Mouse (Mus musculus) stomach, embryonic 14.5 days (tissue): ENCODE measurements around the gene Adam22. TPM values are rescaled to one million over a fixed set of nuclear protein-coding genes. Genes with fewer than 3 reads are reported as not detected.

Experiments
- ATAC-seq: fragments of 200-750 bp; cut with Nextera tagmentation; 2 replicates; pipeline ENCODE4 v1.8.0; 2017; ENCODE audit warnings: low read depth, moderate TSS enrichment; ENCODE audit not compliant: insufficient number of reproducible peaks, insufficient read depth, low FRiP score
- H3K27ac ChIP-seq: fragments of 300-500 bp; sonication (generic); 2 replicates; pipeline ENCODE4 v1.5.1; 2014; ENCODE audit warnings: mild to moderate bottlenecking, low read length, moderate library complexity, mixed read lengths
- H3K27me3 ChIP-seq: fragments of 300-500 bp; sonication (generic); 2 replicates; pipeline ENCODE4 v1.6.1; 2014; ENCODE audit warnings: low read length, control low read depth, mixed read lengths; ENCODE audit not compliant: control insufficient read depth, insufficient read depth
- H3K36me3 ChIP-seq: fragments of 300-500 bp; sonication (generic); 2 replicates; pipeline ENCODE4 v1.6.1; 2014; ENCODE audit warnings: mild to moderate bottlenecking, control low read depth, low read length, moderate library complexity, mixed read lengths; ENCODE audit not compliant: control insufficient read depth, insufficient read depth
- H3K4me1 ChIP-seq: fragments of 300-500 bp; sonication (generic); 2 replicates; pipeline ENCODE4 v1.6.1; 2014; ENCODE audit warnings: low read length, control low read depth, mixed read lengths; ENCODE audit not compliant: control insufficient read depth, insufficient read depth
- H3K4me2 ChIP-seq: fragments of 300-500 bp; sonication (generic); replicated peaks from 2 replicates; pipeline ENCODE4 v1.6.1; 2014; ENCODE audit warnings: low read depth, low read length, control low read depth
- H3K4me3 ChIP-seq: fragments of 300-500 bp; sonication (generic); 2 replicates; pipeline ENCODE4 v1.5.1; 2014; ENCODE audit warnings: low read depth, low read length, control low read depth
- H3K9ac ChIP-seq: fragments of 300-500 bp; sonication (generic); replicated peaks from 2 replicates; pipeline ENCODE4 v1.6.1; 2014; ENCODE audit warnings: low read depth, mild to moderate bottlenecking, control low read depth, low read length, moderate library complexity, mixed read lengths
- H3K9me3 ChIP-seq: fragments of 300-500 bp; sonication (generic); 2 replicates; pipeline ENCODE4 v1.6.1; 2016; ENCODE audit warnings: low read depth, low read length, control low read depth; ENCODE audit not compliant: control insufficient read depth
- WGBS: fragments of 180-500 bp; shearing (Covaris S2); extraction: QIAGEN DNeasy Blood & Tissue Kit; methylation state at CpG from one replicate; pipeline ENCODE4 v1.1.7; 2014; 5-methylcytosine and 5-hydroxymethylcytosine counted together
- polyA plus RNA-seq: library from polyadenylated mRNA; unstranded; fragments of >200 nt; fragmentation: Nextera tagmentation; extraction: Ambion mirVana; gene quantifications from 2 replicates; pipeline ENCODE4 v1.2.1, GENCODE M21; 2014

Gene Adam22
- polyA plus RNA-seq, 1 experiment from 2014 or later = 13.4 TPM

GRCm38 (mm10) chr5:8116561-8117168 is 251.3 kb downstream of the Adam22 start:
- ATAC-seq = no peak
- H3K27ac ChIP-seq = no peak overlapping the region
- no peak overlapping the region for H3K9ac ChIP-seq
- H3K4me2 ChIP-seq = no peak overlapping the region
- no peaks in the 10 kb centered on the region for H3K27me3 ChIP-seq
- 83% methylated on average over 5 of the region's 5 CpGs for WGBS
- no peaks in the 10 kb centered on the region for H3K9me3 ChIP-seq
- no peaks in the 10 kb centered on the region for H3K4me1 ChIP-seq
- no peak overlapping the region for H3K4me3 ChIP-seq
- no peaks in the 10 kb centered on the region for H3K36me3 ChIP-seq

DNA sequence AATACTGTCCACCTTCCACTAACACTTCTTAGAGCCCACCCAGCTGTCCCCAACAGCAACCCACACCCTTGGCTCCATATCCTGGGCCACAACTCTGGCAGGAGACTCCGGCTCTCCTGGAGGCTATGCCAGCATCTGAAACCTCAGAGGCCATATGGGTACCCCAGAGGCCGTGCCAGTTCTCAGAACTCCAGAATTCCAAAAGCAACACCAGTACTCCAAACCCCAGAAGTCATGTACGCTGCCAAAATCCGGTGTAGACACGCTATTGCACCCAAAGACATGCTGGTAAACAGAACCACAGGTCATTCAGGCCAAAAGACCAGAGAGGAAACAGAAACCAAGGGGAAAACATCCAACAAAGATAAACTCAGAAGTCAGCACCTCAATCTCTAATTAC is 255.7 kb downstream of the Adam22 start:
- H3K27ac ChIP-seq = no peak overlapping the region
- H3K9ac ChIP-seq = no peak overlapping the region
- no peaks in the 10 kb centered on the region for H3K4me1 ChIP-seq
- no peak overlapping the region for H3K4me2 ChIP-seq
- ATAC-seq = no peak
- H3K4me3 ChIP-seq = no peak overlapping the region
- H3K9me3 ChIP-seq = no peaks in the 10 kb centered on the region
- 93% methylated on average over 5 of the region's 5 CpGs for WGBS
- H3K27me3 ChIP-seq = no peaks in the 10 kb centered on the region
- H3K36me3 ChIP-seq = no peaks in the 10 kb centered on the region

- Histone ChIP-seq H3K27me3 (no peaks in the 10 kb centered on the region), H3K4me1 (no peaks in the 10 kb centered on the region), H3K4me2 (no peak overlapping the region), H3K27ac (no peak overlapping the region), H3K4me3 (no peak overlapping the region), H3K9ac (no peak overlapping the region), H3K9me3 (no peaks in the 10 kb centered on the region), H3K36me3 (no peaks in the 10 kb centered on the region)
- no peak for ATAC-seq
- WGBS = 86% methylated on average over 3 of the region's 3 CpGs
These were observed 256.3 kb downstream of the Adam22 start for GRCm38 (mm10) chr5:8111691-8112090.

DNA sequence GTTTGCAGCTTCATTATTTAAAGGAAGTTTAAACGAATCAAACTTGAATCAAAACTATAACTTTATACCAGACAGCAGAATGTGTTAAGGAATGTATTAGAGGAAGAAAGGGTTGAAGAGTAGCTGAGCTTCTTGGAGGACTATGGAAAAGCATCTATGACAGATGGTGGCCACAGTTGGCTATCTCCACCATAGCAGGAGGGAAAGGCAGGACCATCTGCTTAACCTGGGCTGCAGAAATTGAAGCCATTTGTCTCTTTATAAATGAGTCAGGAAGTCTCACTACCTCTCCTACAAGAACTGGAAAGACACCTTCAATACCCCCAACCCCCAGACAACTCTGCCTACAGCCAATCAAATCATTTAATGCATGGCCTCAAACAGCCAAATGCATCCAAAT is 272.3 kb downstream of the Adam22 start:
- H3K27ac ChIP-seq = no peak overlapping the region
- no peaks in the 10 kb centered on the region for H3K27me3 ChIP-seq
- no peaks in the 10 kb centered on the region for H3K9me3 ChIP-seq
- ATAC-seq = no peak
- no peak overlapping the region for H3K4me2 ChIP-seq
- no peak overlapping the region for H3K9ac ChIP-seq
- H3K4me3 ChIP-seq = no peak overlapping the region
- no peaks in the 10 kb centered on the region for H3K4me1 ChIP-seq
- H3K36me3 ChIP-seq = no peaks in the 10 kb centered on the region
- WGBS = 86% methylated on average over 1 of the region's 1 CpGs

GRCm38 (mm10) chr5:8094921-8095320 is 273.0 kb downstream of the Adam22 start:
- WGBS = 78% methylated on average over 5 of the region's 5 CpGs
- no peak for ATAC-seq
- no peak overlapping the region for H3K9ac ChIP-seq
- no peak overlapping the region for H3K4me2 ChIP-seq
- H3K9me3 ChIP-seq = no peaks in the 10 kb centered on the region
- H3K27ac ChIP-seq = no peak overlapping the region
- no peaks in the 10 kb centered on the region for H3K36me3 ChIP-seq
- H3K4me3 ChIP-seq = no peak overlapping the region
- H3K4me1 ChIP-seq = no peaks in the 10 kb centered on the region
- no peaks in the 10 kb centered on the region for H3K27me3 ChIP-seq

DNA sequence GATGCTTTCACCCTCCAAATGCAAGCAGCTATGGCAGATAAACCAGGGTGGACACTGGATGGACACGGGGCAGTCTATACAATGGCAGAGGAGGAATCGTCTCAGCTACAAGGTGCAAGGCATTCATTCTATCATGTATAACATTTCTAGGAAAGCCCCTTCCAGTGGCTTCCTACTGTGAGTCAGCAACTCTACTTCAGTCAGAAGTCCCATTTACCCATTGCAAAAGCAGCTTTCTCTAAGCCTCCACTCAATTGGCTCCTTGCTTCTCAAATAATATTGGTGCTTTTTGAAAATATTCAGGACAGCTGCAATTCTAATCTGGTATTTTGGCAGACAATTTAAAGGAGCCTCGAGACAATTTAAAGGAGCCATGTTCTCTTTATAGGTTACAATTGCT is 279.8 kb downstream of the Adam22 start:
- WGBS = 89% methylated on average over 3 of the region's 3 CpGs
- no peak overlapping the region for H3K27ac ChIP-seq
- no peaks in the 10 kb centered on the region for H3K9me3 ChIP-seq
- no peak overlapping the region for H3K4me2 ChIP-seq
- H3K9ac ChIP-seq = no peak overlapping the region
- no peaks in the 10 kb centered on the region for H3K36me3 ChIP-seq
- ATAC-seq = no peak
- H3K27me3 ChIP-seq = no peaks in the 10 kb centered on the region
- H3K4me3 ChIP-seq = no peak overlapping the region
- H3K4me1 ChIP-seq = no peaks in the 10 kb centered on the region

DNA sequence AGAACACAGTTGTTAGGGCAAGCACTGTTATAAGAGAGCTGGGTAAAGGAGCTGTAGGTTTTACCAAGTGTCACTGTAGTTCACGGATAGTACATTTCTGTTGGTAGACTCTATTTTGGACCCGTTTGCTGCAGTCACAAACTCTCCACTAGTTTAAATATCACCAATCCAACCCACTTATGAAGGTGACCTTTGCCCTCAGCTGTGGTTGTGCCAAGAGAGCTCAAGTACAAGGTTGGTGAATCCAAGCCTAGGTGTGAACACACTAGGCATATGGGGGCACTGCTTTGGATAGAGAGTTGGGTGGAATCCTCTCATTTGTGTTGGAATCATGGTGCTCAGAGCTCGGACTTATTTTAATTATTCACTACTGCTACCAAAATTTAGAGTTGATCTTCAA is 282.3 kb downstream of the Adam22 start:
- H3K9me3 ChIP-seq = no peaks in the 10 kb centered on the region
- H3K27me3 ChIP-seq = no peaks in the 10 kb centered on the region
- no peaks in the 10 kb centered on the region for H3K4me1 ChIP-seq
- ATAC-seq = no peak
- H3K4me2 ChIP-seq = no peak overlapping the region
- H3K9ac ChIP-seq = no peak overlapping the region
- H3K4me3 ChIP-seq = no peak overlapping the region
- H3K27ac ChIP-seq = no peak overlapping the region
- 88% methylated on average over 3 of the region's 3 CpGs for WGBS
- H3K36me3 ChIP-seq = no peaks in the 10 kb centered on the region

- H3K9ac ChIP-seq = no peak overlapping the region
- no peaks in the 10 kb centered on the region for H3K36me3 ChIP-seq
- H3K27ac ChIP-seq = no peak overlapping the region
- WGBS = 70% methylated on average over 20 of the region's 20 CpGs
- H3K4me2 ChIP-seq = no peak overlapping the region
- ATAC-seq = no peak
- H3K9me3 ChIP-seq = no peaks in the 10 kb centered on the region
- no peak overlapping the region for H3K4me3 ChIP-seq
- no peaks in the 10 kb centered on the region for H3K27me3 ChIP-seq
- no peaks in the 10 kb centered on the region for H3K4me1 ChIP-seq
These were observed 285.0 kb downstream of the Adam22 start for GRCm38 (mm10) chr5:8082800-8083509.

- H3K4me1 ChIP-seq = no peaks in the 10 kb centered on the region
- H3K36me3 ChIP-seq = no peaks in the 10 kb centered on the region
- no peak overlapping the region for H3K9ac ChIP-seq
- 81% methylated on average over 8 of the region's 8 CpGs for WGBS
- no peaks in the 10 kb centered on the region for H3K27me3 ChIP-seq
- H3K4me3 ChIP-seq = no peak overlapping the region
- no peak for ATAC-seq
- no peak overlapping the region for H3K27ac ChIP-seq
- no peak overlapping the region for H3K4me2 ChIP-seq
- no peaks in the 10 kb centered on the region for H3K9me3 ChIP-seq
These were observed 290.5 kb downstream of the Adam22 start for GRCm38 (mm10) chr5:8077481-8077880.
